Mouse (Mus musculus): ENCODE measurements around the gene Gins3. TPM values are rescaled to one million over a fixed set of nuclear protein-coding genes. Genes with fewer than 3 reads are reported as not detected.
"Not testable (repeated sequence)": the region's sequence is repeated elsewhere in the genome, so short reads cannot be mapped to it uniquely, and the experiment has no call there.

Gins3 gene
- polyA plus RNA-seq, 1 experiment from 2014 or later = 5.1 TPM

DNA sequence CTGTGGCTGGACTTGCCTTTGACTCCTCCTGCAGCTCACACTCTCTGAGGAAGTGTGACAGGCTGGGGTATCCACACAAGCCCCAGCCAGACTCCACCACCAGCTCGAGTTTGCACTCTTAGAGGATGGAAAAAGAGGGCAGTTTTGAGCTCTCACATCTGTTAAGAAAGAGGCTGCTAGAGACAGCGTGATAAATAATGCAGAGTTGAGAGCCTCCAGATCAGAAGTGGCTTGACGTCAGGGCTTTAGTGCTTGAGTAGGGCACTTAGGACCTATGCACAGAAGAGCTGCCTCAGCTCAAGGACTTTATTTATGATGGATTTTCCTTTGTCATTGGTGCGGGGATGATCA is 30.3 kb downstream of the Gins3 start:
- no peak for TF ChIP-seq EP300 (IDR thresholded peaks at IDR 0.05; ENCODE audit: low read depth)
- no peak for TF ChIP-seq CTCF (IDR thresholded peaks at IDR 0.05; ENCODE audit: low read depth)
- WGBS (ENCODE audit: insufficient replicate concordance) = 60% methylated on average over 4 of the region's 4 CpGs
- Histone ChIP-seq H3K9ac (replicated peaks) (no peak overlapping the region), H3K4me2 (ENCODE audit: low read depth, low read length) (no peak overlapping the region), H3K36me3 (replicated peaks; ENCODE audit: insufficient read depth, low read length) (no peaks in the 10 kb centered on the region), H3K4me1 (ENCODE audit: insufficient read depth) (no peaks in the 10 kb centered on the region), H3K4me3 (ENCODE audit: low read depth, low read length) (no peak overlapping the region), H3K9me3 (ENCODE audit: low read length) (no peaks in the 10 kb centered on the region), H3K27ac (ENCODE audit: low read depth) (no peak overlapping the region), H3K27me3 (ENCODE audit: insufficient read depth, low read length) (no peaks in the 10 kb centered on the region)
- DNase-seq (no peak), ATAC-seq (no peak)

DNA sequence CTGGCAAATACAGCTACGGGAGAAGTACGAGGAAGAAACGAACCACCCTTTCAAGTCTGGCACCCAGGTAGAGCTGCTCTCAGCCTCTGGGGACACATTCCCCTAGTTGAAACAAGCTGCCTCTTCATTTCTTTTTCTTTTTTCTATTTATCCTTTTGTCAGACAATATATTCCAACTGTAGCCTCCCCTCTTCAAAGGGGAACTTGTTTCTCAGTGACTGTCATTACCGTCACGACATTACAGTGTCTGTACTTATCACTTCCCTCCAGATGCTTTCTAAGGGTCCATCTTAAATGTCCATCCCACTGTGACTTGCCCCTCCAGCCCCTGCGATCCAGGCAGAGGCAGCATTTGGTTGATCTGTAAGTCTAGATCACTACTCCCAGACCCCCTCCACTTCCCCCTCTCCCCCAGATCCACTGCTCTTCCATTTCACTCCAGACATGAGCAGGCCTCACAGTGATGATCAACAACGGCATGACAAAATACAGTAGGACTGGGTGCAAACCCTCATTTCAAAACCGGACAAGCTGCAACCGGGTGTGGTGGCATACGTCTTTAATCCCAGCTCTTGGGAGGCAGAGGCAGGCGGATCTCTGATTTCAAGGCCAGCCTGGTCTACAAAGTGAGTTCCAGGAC is 32.7 kb downstream of the Gins3 start:
- H3K27ac ChIP-seq (ENCODE audit: low read depth); H3K9me3 ChIP-seq (ENCODE audit: low read length); DNase-seq; H3K27me3 ChIP-seq (ENCODE audit: insufficient read depth, low read length); H3K36me3 ChIP-seq (replicated peaks; ENCODE audit: insufficient read depth, low read length); H3K4me1 ChIP-seq (ENCODE audit: insufficient read depth); H3K9ac ChIP-seq (replicated peaks); H3K4me2 ChIP-seq (ENCODE audit: low read depth, low read length); ATAC-seq; H3K4me3 ChIP-seq (ENCODE audit: low read depth, low read length): not testable (repeated sequence)
- 76% methylated on average over 11 of the region's 11 CpGs for whole genome bisulfite sequencing (ENCODE audit: insufficient replicate concordance)

DNA sequence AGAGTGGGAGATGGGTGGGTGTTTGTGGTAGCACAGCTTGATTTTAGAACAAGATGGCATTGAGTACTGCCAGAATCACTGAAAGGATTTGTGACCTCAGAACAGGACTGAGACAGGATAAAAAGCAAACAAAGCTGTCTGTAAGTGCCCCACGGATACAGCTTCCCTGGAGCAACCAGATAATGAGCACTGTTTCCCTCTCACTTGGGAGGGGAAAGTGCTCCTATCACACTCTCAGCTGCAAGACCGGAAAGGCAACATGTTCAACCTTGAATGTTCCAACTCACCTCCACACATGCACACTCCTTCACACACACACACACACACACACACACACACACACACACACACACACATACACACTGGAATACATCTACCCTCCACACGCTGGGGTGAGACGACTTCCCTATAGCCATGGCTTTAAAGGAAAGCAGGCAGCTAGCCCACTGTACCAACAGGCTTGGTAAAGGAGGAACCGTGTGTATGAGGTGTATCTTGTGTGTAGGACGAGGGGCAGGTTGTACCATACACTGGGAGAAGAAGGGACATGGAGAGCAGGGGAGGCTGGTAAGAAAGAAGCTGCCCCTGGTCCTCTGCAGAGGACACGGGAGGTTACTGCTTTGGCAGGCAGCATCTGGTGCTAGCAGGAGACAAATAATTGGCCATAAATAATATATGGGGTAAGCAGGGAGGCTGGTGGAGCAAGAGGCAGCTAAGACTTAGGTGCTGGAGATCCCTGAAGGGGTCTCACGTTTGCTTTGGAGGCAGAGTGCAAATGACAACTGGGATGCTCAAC is 35.1 kb downstream of the Gins3 start:
- DNase-seq = no peak
- no peak overlapping the region for H3K9ac ChIP-seq (replicated peaks)
- no peak overlapping the region for H3K4me3 ChIP-seq (ENCODE audit: low read depth, low read length)
- WGBS (ENCODE audit: insufficient replicate concordance) = 40% methylated on average over 8 of the region's 8 CpGs
- ATAC-seq = no peak
- H3K27ac ChIP-seq (ENCODE audit: low read depth) = no peak overlapping the region
- H3K36me3 ChIP-seq (replicated peaks; ENCODE audit: insufficient read depth, low read length) = no peaks in the 10 kb centered on the region
- H3K4me1 ChIP-seq (ENCODE audit: insufficient read depth) = no peaks in the 10 kb centered on the region
- no peak overlapping the region for H3K4me2 ChIP-seq (ENCODE audit: low read depth, low read length)
- no peaks in the 10 kb centered on the region for H3K9me3 ChIP-seq (ENCODE audit: low read length)
- TF ChIP-seq EP300 (IDR thresholded peaks at IDR 0.05; ENCODE audit: low read depth) (no peak), CTCF (IDR thresholded peaks at IDR 0.05; ENCODE audit: low read depth) (no peak)
- peaks cover 3% of the 10 kb centered on the region; the same call in 1 of the 2 replicates for H3K27me3 ChIP-seq (ENCODE audit: insufficient read depth, low read length)

DNA sequence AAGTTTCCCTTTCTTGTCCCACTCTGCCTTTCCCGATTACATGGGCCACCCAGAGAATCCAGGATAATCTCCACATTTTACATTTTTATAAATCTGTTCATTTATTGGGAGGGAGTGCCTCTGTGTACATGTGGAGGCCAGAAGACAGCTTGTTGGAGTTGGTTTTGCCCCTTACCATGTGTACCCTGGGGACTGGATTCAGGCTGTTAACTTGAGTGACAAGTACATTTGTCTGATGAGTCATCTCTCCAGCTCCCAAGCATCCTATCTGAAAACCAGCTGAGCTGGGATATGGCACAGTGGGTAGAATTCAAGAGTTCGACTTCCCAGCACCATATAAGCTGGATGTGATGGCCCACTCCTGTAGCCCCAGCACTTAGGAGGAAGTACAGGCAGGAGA is 36.7 kb downstream of the Gins3 start:
- ATAC-seq = no peak
- H3K9me3 ChIP-seq (ENCODE audit: low read length) = no peaks in the 10 kb centered on the region
- peaks cover 12% of the 10 kb centered on the region for H3K27me3 ChIP-seq (ENCODE audit: insufficient read depth, low read length)
- TF ChIP-seq EP300 (IDR thresholded peaks at IDR 0.05; ENCODE audit: low read depth) = no peak
- TF ChIP-seq CTCF (IDR thresholded peaks at IDR 0.05; ENCODE audit: low read depth) = no peak
- DNase-seq = no peak
- no peak overlapping the region for H3K27ac ChIP-seq (ENCODE audit: low read depth)
- no peaks in the 10 kb centered on the region for H3K36me3 ChIP-seq (replicated peaks; ENCODE audit: insufficient read depth, low read length)
- H3K4me3 ChIP-seq (ENCODE audit: low read depth, low read length) = no peak overlapping the region
- WGBS (ENCODE audit: insufficient replicate concordance) = 62% methylated on average over 2 of the region's 2 CpGs
- H3K4me2 ChIP-seq (ENCODE audit: low read depth, low read length) = no peak overlapping the region
- H3K9ac ChIP-seq (replicated peaks) = no peak overlapping the region
- no peaks in the 10 kb centered on the region for H3K4me1 ChIP-seq (ENCODE audit: insufficient read depth)

- Histone ChIP-seq H3K4me1 (ENCODE audit: insufficient read depth) (no peaks in the 10 kb centered on the region), H3K9ac (replicated peaks) (no peak overlapping the region), H3K9me3 (ENCODE audit: low read length) (no peaks in the 10 kb centered on the region), H3K27me3 (ENCODE audit: insufficient read depth, low read length) (peaks cover 29% of the 10 kb centered on the region), H3K4me2 (ENCODE audit: low read depth, low read length) (no peak overlapping the region), H3K36me3 (replicated peaks; ENCODE audit: insufficient read depth, low read length) (no peaks in the 10 kb centered on the region), H3K27ac (ENCODE audit: low read depth) (no peak overlapping the region), H3K4me3 (ENCODE audit: low read depth, low read length) (no peak overlapping the region)
- ATAC-seq (no peak), DNase-seq (no peak)
- WGBS (ENCODE audit: insufficient replicate concordance) = 73% methylated on average over 6 of the region's 6 CpGs
- TF ChIP-seq EP300 (IDR thresholded peaks at IDR 0.05; ENCODE audit: low read depth) = no peak
These were observed 38.6 kb downstream of the Gins3 start for GRCm38 (mm10) chr8:95671861-95672260.

DNA sequence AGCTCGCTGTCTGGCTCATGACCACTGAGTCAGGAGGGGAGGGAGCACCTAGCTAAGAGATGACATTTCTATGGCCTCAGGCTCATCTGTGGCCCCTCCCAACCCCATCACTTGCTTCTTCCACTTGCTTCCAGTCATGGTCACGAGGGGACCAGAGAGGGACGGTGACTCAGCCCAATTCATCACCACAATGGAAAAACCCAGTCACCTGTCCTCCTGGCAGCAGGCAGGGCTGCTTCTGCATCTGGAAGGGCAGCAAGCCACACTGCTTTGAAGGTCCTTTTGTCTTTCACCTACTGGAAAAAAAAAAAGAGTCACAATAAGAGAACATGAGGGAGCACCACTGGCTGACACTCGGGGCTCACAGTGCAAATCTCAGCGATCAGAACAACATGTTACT is 39.6 kb downstream of the Gins3 start:
- Histone ChIP-seq H3K4me2 (ENCODE audit: low read depth, low read length) (no peak overlapping the region), H3K4me1 (ENCODE audit: insufficient read depth) (0 out of 2 replicates have a peak, but pooled peaks cover 2% of the 10 kb centered on the region), H3K9ac (replicated peaks) (no peak overlapping the region), H3K36me3 (replicated peaks; ENCODE audit: insufficient read depth, low read length) (no peaks in the 10 kb centered on the region), H3K9me3 (ENCODE audit: low read length) (no peaks in the 10 kb centered on the region), H3K27me3 (ENCODE audit: insufficient read depth, low read length) (peaks cover 38% of the 10 kb centered on the region), H3K4me3 (ENCODE audit: low read depth, low read length) (no peak overlapping the region), H3K27ac (ENCODE audit: low read depth) (no peak overlapping the region)
- ATAC-seq (no peak), DNase-seq (no peak)
- TF ChIP-seq CTCF (IDR thresholded peaks at IDR 0.05; ENCODE audit: low read depth) (no peak), EP300 (IDR thresholded peaks at IDR 0.05; ENCODE audit: low read depth) (no peak)
- 61% methylated on average over 5 of the region's 5 CpGs for WGBS (ENCODE audit: insufficient replicate concordance)

All from liver, postnatal 0 days (tissue).